Mouse (Mus musculus) heart, postnatal 10 days (tissue): ENCODE data around the gene Rev3l. TPM values are rescaled to one million over a fixed set of nuclear protein-coding genes. Genes with fewer than 3 reads are reported as not detected.

Experiments
- total RNA-seq, 2 experiments: library from RNA; stranded (reverse); gene quantifications; 2 replicates each; pipeline ENCODE4 v1.2.3; 2021

Rev3l gene
- total RNA-seq, 2 experiments from 2014 or later = 23.1 to 30.5 TPM

Other genes starting within 250 kb of the Rev3l start
- gene Traf3ip2, start 119.2 kb upstream of the Rev3l start, total RNA-seq = 1 to 10 TPM; 6.4 to 9.3 TPM
- gene Mfsd4b4, start 167.1 kb downstream of the Rev3l start, total RNA-seq = 1 to 10 TPM; 3.3 to 3.8 TPM
- gene Mfsd4b2, start 194.8 kb downstream of the Rev3l start, total RNA-seq = under 1 TPM; 0.14 to 0.20 TPM
- gene Mfsd4b3, start 228.0 kb downstream of the Rev3l start, total RNA-seq = 1 to 10 TPM in 1 of 2 experiments, under 1 TPM in 1; 0.93 to 1.6 TPM